Mouse (Mus musculus): Measurements from ENCODE around the gene Slc16a11.

DNA sequence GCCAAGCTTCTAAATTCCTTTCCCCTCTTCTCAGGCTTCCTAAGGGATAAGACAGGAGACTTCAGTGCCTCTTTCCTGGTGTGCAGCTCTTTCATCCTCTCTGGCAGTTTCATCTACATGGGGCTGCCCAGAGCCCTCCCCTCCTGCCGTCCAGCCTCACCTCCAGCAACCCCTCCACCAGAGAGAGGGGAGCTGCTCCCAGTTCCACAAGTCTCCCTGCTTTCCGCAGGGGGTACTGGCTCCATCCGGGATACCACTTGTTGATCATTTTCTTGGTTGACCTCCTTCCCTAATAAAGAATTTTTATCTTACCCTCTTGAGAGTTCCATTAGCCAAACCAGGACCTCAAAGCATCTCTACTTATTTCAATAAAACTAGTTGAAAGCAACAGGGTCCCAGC lies 3.6 kb downstream of the Slc16a11 start:
- TF ChIP-seq MAX (IDR thresholded peaks at IDR 0.05) (no peak), USF1 (IDR thresholded peaks at IDR 0.05; ENCODE audit: low read depth) (no peak)
